Mouse (Mus musculus): ENCODE data around the gene Ikzf1. TPM values are rescaled to one million over a fixed set of nuclear protein-coding genes. Genes with fewer than 3 reads are reported as not detected.
A peak's percentile ranks its signal among the peaks of the same experiment; 100 is the strongest.

Ikzf1 gene
- polyA plus RNA-seq, 1 experiment from 2014 or later, result 59.1 TPM

GRCm38 (mm10) chr11:11676068-11676741 lies 8.6 kb upstream of the Ikzf1 start:
- H3K27ac ChIP-seq, result no peak overlapping the region
- peaks cover 18% of the 10 kb centered on the region for H3K4me1 ChIP-seq
- H3K4me2 ChIP-seq, result no peak overlapping the region
- H3K9me3 ChIP-seq (replicated peaks), result no peaks in the 10 kb centered on the region
- H3K36me3 ChIP-seq, result no peaks in the 10 kb centered on the region
- H3K27me3 ChIP-seq (replicated peaks), result no peaks in the 10 kb centered on the region
- H3K4me3 ChIP-seq, result no peak overlapping the region
- WGBS (ENCODE audit: insufficient replicate concordance), result 70% methylated on average over 9 of the region's 9 CpGs
- no peak for ATAC-seq
- H3K9ac ChIP-seq, result no peak overlapping the region

GRCm38 (mm10) chr11:11677165-11677564 lies 7.6 kb upstream of the Ikzf1 start:
- Histone ChIP-seq H3K4me2 (no peak overlapping the region), H3K36me3 (no peaks in the 10 kb centered on the region), H3K27ac (no peak overlapping the region), H3K9ac (no peak overlapping the region), H3K4me1 (peaks cover 18% of the 10 kb centered on the region), H3K27me3 (replicated peaks) (no peaks in the 10 kb centered on the region), H3K9me3 (replicated peaks) (no peaks in the 10 kb centered on the region), H3K4me3 (no peak overlapping the region)
- no peak for ATAC-seq
- WGBS (ENCODE audit: insufficient replicate concordance), result 87% methylated on average over 7 of the region's 7 CpGs

DNA sequence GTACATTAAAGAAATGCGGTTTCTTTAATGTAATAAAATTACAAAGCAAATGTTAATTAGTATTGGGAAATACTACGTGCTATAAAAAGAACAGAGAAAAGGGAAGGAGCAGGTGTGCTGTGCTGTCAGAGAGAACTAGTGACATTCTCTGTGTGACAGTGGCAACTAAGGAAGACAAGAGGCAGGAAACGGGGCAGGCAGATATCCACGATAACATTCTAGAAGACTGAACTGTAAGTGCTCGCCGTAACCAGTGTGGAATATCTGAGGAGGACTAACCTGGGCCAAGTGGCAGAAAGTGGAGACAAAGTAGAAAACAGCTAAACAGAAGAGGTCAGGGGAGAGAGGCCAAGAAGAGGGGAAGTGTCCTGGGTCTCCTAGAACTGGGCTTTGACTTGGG lies 5.8 kb upstream of the Ikzf1 start:
- peak; percentile 72 for ATAC-seq
- Histone ChIP-seq H3K9me3 (replicated peaks) (no peaks in the 10 kb centered on the region), H3K4me3 (no peak overlapping the region), H3K9ac (peak overlapping the region; percentile 51), H3K4me1 (peaks cover 18% of the 10 kb centered on the region), H3K36me3 (no peaks in the 10 kb centered on the region), H3K27ac (no peak overlapping the region), H3K27me3 (replicated peaks) (peaks cover 7% of the 10 kb centered on the region), H3K4me2 (peak overlapping the region; percentile 41)
- 24% methylated on average over 6 of the region's 6 CpGs for WGBS (ENCODE audit: insufficient replicate concordance)

GRCm38 (mm10) chr11:11684056-11684929 lies 510 bp upstream of the Ikzf1 start:
- Histone ChIP-seq H3K27me3 (replicated peaks) (peaks cover 22% of the 10 kb centered on the region), H3K9ac (peak overlapping the region; percentile 98), H3K4me2 (peak overlapping the region; percentile 96)

GRCm38 (mm10) chr11:11685853-11686395 lies 1.1 kb downstream of the Ikzf1 start:
- Histone ChIP-seq H3K4me3 (peak overlapping the region; percentile 95), H3K9ac (peak overlapping the region; percentile 98), H3K27me3 (replicated peaks) (peaks cover 22% of the 10 kb centered on the region), H3K4me1 (peaks cover 38% of the 10 kb centered on the region), H3K9me3 (replicated peaks) (no peaks in the 10 kb centered on the region), H3K4me2 (peak overlapping the region; percentile 96), H3K27ac (peak overlapping the region; percentile 93), H3K36me3 (no peaks in the 10 kb centered on the region)
- WGBS (ENCODE audit: insufficient replicate concordance), result under 1% methylated on average over 66 of the region's 66 CpGs
- ATAC-seq, result peak; percentile 68

More at GRCm38 (mm10) chr11:11684056-11684929, 510 bp upstream of the Ikzf1 start:
- Histone ChIP-seq H3K4me1 (peaks cover 30% of the 10 kb centered on the region), H3K36me3 (no peaks in the 10 kb centered on the region), H3K4me3 (peak overlapping the region; percentile 95), H3K27ac (peak overlapping the region; percentile 93), H3K9me3 (replicated peaks) (no peaks in the 10 kb centered on the region)
- ATAC-seq, result peak; percentile 0; the same call in 1 of the 2 replicates
- WGBS (ENCODE audit: insufficient replicate concordance), result 53% methylated on average over 9 of the region's 9 CpGs

- WGBS (ENCODE audit: insufficient replicate concordance), result 3% methylated on average over 16 of the region's 16 CpGs
- H3K36me3 ChIP-seq, result no peaks in the 10 kb centered on the region
- peaks cover 22% of the 10 kb centered on the region for H3K27me3 ChIP-seq (replicated peaks)
- H3K27ac ChIP-seq, result peak overlapping the region; percentile 93
- no peaks in the 10 kb centered on the region for H3K9me3 ChIP-seq (replicated peaks)
- ATAC-seq, result no peak
- peaks cover 45% of the 10 kb centered on the region for H3K4me1 ChIP-seq
- peak overlapping the region; percentile 98 for H3K9ac ChIP-seq
- H3K4me2 ChIP-seq, result peak overlapping the region; percentile 96
- peak overlapping the region; percentile 95 for H3K4me3 ChIP-seq
Observed at GRCm38 (mm10) chr11:11686569-11687051, 1.8 kb downstream of the Ikzf1 start.

- WGBS (ENCODE audit: insufficient replicate concordance), result 36% methylated on average over 8 of the region's 8 CpGs
- peak overlapping the region; percentile 98 for H3K9ac ChIP-seq
- peak overlapping the region; percentile 96 for H3K4me2 ChIP-seq
- no peak for ATAC-seq
- H3K27ac ChIP-seq, result peak overlapping the region; percentile 89
- H3K36me3 ChIP-seq, result no peaks in the 10 kb centered on the region
- H3K4me1 ChIP-seq, result peaks cover 54% of the 10 kb centered on the region
- no peaks in the 10 kb centered on the region for H3K9me3 ChIP-seq (replicated peaks)
- H3K4me3 ChIP-seq, result peak overlapping the region; percentile 95
- peaks cover 19% of the 10 kb centered on the region for H3K27me3 ChIP-seq (replicated peaks)
Observed at GRCm38 (mm10) chr11:11687551-11688185, 2.9 kb downstream of the Ikzf1 start.

DNA sequence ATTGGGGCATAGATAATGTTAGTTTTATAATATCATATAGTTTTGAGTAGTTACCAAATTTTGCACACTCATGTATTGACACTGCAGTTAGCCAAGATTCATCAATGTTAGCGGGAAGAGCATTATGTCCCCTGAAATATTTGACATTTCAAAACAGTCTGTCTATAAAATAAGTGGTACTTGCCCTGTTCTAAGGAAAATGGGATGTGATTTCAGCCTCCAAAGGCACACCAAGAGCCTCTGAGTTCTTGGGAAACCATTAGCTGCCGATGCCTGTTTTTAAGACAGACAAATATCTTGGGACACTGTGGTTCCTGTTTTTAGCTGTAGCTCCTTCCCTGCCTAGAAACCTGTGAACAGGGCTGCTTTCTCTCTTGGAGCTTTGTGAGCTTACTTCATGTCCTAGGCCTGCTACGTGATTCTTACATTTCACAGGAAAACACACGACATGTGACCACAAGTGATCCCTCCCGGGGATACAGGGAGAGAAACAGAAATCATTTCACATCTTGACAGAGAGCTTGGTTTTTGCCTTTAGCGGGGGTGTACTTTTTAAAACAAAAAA lies 4.0 kb downstream of the Ikzf1 start:
- peak overlapping the region; percentile 95 for H3K4me3 ChIP-seq
- no peaks in the 10 kb centered on the region for H3K36me3 ChIP-seq
- ATAC-seq, result no peak
- no peaks in the 10 kb centered on the region for H3K9me3 ChIP-seq (replicated peaks)
- peak overlapping the region; percentile 98 for H3K9ac ChIP-seq
- H3K27me3 ChIP-seq (replicated peaks), result peaks cover 16% of the 10 kb centered on the region
- WGBS (ENCODE audit: insufficient replicate concordance), result 23% methylated on average over 6 of the region's 6 CpGs
- peaks cover 64% of the 10 kb centered on the region for H3K4me1 ChIP-seq
- H3K4me2 ChIP-seq, result peak overlapping the region; percentile 96
- peak overlapping the region; percentile 89 for H3K27ac ChIP-seq

DNA sequence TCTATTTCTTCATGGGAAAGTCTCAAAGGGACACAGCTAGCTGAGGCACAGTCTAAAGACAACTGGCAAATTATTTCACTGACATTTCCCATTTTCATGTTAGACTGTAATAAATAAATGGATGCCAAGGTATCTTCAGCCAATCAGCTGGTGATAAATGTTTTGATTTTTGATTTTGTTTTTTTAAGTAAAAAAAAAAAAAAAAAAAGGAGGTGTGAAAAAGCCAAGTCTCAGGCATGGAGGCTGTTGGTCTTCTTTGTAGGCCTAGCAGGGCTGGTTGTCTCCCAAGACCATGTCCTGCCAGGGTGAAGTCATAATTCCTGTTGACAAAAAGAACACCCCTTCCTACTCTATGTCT lies 4.9 kb downstream of the Ikzf1 start:
- peak overlapping the region; percentile 96 for H3K4me2 ChIP-seq
- no peaks in the 10 kb centered on the region for H3K36me3 ChIP-seq
- peak overlapping the region; percentile 34 for H3K4me3 ChIP-seq
- H3K9me3 ChIP-seq (replicated peaks), result no peaks in the 10 kb centered on the region
- ATAC-seq, result no peak
- H3K9ac ChIP-seq, result peak overlapping the region; percentile 98
- peaks cover 8% of the 10 kb centered on the region for H3K27me3 ChIP-seq (replicated peaks)
- peaks cover 66% of the 10 kb centered on the region for H3K4me1 ChIP-seq
- peak overlapping the region; percentile 89 for H3K27ac ChIP-seq

DNA sequence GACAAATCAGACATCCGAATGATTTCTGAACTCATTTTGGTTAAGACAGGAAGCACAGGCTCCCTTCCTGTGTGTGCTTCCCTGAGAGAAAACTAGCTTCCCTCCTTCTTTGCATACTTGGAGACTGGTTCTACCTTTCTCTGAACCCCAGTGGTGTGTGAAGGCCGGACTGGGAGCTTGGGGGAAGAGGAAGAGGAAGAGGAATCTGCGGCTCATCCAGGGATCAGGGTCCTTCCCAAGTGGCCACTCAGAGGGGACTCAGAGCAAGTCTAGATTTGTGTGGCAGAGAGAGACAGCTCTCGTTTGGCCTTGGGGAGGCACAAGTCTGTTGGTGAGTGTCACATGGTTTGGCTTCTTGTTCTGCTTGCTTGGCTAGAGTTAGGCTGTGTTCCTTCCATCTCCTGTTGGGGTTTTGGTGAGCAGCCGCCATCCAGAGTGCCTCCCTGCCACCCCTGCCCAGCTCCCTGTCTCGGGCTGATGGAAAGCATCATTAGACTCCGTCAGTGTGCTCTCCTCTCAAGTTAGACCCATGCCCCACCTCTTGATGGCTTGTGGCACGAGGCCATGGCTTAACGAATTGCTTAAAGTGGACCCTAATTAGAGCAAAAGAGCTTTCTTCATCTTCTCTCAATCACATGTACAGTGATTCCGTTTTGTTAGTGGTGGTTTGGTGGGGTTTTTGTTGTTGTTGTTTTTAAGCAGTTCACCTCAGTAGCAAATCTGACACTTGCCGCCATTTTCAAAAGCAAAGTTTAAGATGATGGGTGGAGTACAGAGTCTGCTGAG lies 5.4 kb downstream of the Ikzf1 start:
- no peaks in the 10 kb centered on the region for H3K9me3 ChIP-seq (replicated peaks)
- WGBS (ENCODE audit: insufficient replicate concordance), result 50% methylated on average over 11 of the region's 11 CpGs
- H3K4me1 ChIP-seq, result peaks cover 66% of the 10 kb centered on the region
- H3K27me3 ChIP-seq (replicated peaks), result peaks cover 2% of the 10 kb centered on the region
- peak overlapping the region; percentile 89 for H3K27ac ChIP-seq
- 0 out of 2 replicates have a peak, but pooled peaks cover under 1% of the 10 kb centered on the region for H3K36me3 ChIP-seq
- peak overlapping the region; percentile 34 for H3K4me3 ChIP-seq
- peak overlapping the region; percentile 19 for H3K9ac ChIP-seq
- ATAC-seq, result no peak
- H3K4me2 ChIP-seq, result peak overlapping the region; percentile 96

DNA sequence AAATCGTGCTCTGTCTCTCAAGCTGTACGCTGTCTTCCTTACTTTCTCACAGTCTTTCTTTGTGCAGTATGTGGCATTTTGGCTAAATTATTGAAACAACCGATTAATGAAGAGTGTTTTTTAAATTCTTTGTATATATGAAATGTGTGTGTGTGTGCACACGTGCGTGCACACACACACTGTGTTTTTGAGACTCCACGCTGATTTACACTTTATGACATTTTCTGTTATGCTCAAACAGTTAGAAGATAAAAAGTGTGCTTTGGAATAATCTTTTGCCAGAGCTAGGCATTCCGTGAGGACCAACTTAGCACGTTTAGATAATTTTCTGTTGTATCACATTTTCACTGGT lies 6.0 kb downstream of the Ikzf1 start:
- Histone ChIP-seq H3K36me3 (peaks cover 6% of the 10 kb centered on the region; the same call in 1 of the 2 replicates), H3K27ac (peak overlapping the region; percentile 89), H3K9me3 (replicated peaks) (no peaks in the 10 kb centered on the region), H3K9ac (peak overlapping the region; percentile 19; the same call in 1 of the 2 replicates), H3K4me2 (peak overlapping the region; percentile 96), H3K27me3 (replicated peaks) (no peaks in the 10 kb centered on the region), H3K4me3 (peak overlapping the region; percentile 34), H3K4me1 (peaks cover 71% of the 10 kb centered on the region)
- WGBS (ENCODE audit: insufficient replicate concordance), result 73% methylated on average over 8 of the region's 8 CpGs
- ATAC-seq, result no peak

Data from liver, embryonic 12.5 days (tissue).